Mouse (Mus musculus) midbrain, embryonic 15.5 days (tissue): ENCODE results near the gene Klc2. TPM values are rescaled to one million over a fixed set of nuclear protein-coding genes. Genes with fewer than 3 reads are reported as not detected.

ENCODE experiments used
- ATAC-seq: fragments of 200-750 bp; cut with Nextera tagmentation; replicated peaks from 2 replicates; pipeline ENCODE4 v1.8.0; 2017; ENCODE audit warnings: moderate TSS enrichment
- H3K27ac ChIP-seq: fragments of 300-500 bp; sonication (generic); 2 replicates; pipeline ENCODE4 v1.5.1; 2015; ENCODE audit warnings: mild to moderate bottlenecking, inconsistent platforms
- H3K27me3 ChIP-seq: fragments of 300-500 bp; sonication (generic); replicated peaks from 2 replicates; pipeline ENCODE4 v1.6.1; 2015; ENCODE audit warnings: inconsistent platforms
- H3K36me3 ChIP-seq: fragments of 300-500 bp; sonication (generic); replicated peaks from 2 replicates; pipeline ENCODE4 v1.6.1; 2015; ENCODE audit warnings: inconsistent platforms
- H3K4me1 ChIP-seq: fragments of 300-500 bp; sonication (generic); 2 replicates; pipeline ENCODE4 v1.6.1; 2015; ENCODE audit warnings: inconsistent platforms
- H3K4me2 ChIP-seq: fragments of 300-500 bp; sonication (generic); 2 replicates; pipeline ENCODE4 v1.6.1; 2015; ENCODE audit warnings: inconsistent platforms, mild to moderate bottlenecking, moderate library complexity
- H3K4me3 ChIP-seq: fragments of 300-500 bp; sonication (generic); 2 replicates; pipeline ENCODE4 v1.5.1; 2015; ENCODE audit warnings: mild to moderate bottlenecking, inconsistent platforms
- H3K9ac ChIP-seq: fragments of 300-500 bp; sonication (generic); 2 replicates; pipeline ENCODE4 v1.6.1; 2015; ENCODE audit warnings: mild to moderate bottlenecking, inconsistent platforms
- H3K9me3 ChIP-seq: fragments of 300-500 bp; sonication (generic); 2 replicates; pipeline ENCODE4 v1.6.1; 2016; ENCODE audit warnings: inconsistent platforms
- WGBS: fragments of 180-500 bp; shearing (Covaris S2); methylation state at CpG from one replicate; pipeline ENCODE4 v1.1.7; 2015; ENCODE audit warnings: mixed read lengths; 5-methylcytosine and 5-hydroxymethylcytosine counted together
- polyA plus RNA-seq: library from polyadenylated mRNA; unstranded; fragments of >200 nt; fragmentation: Nextera tagmentation; extraction: Ambion mirVana; gene quantifications from 2 replicates; pipeline ENCODE4 v1.2.1, GENCODE M21; 2015

Klc2 gene
- polyA plus RNA-seq, 1 experiment from 2014 or later, result 76.8 TPM

- Histone ChIP-seq H3K9me3 (no peaks in the 10 kb centered on the region), H3K27me3 (peaks cover 26% of the 10 kb centered on the region), H3K36me3 (no peaks in the 10 kb centered on the region), H3K9ac (peak overlapping the region; percentile 46), H3K27ac (no peak overlapping the region), H3K4me2 (peak overlapping the region; percentile 73), H3K4me1 (peaks cover 42% of the 10 kb centered on the region), H3K4me3 (peak overlapping the region; percentile 37)
- 34% methylated on average over 21 of the region's 21 CpGs for WGBS
- ATAC-seq, result no peak
Observed at GRCm38 (mm10) chr19:5068570-5069234, 49.7 kb downstream of the Klc2 start.

- Histone ChIP-seq H3K4me2 (peak within 1 kb of the TSS; percentile 73), H3K9ac (peak within 1 kb of the TSS; percentile 46), H3K4me3 (peak within 1 kb of the TSS; percentile 37), H3K27ac (no peak within 1 kb of the TSS), H3K9me3 (no peaks in the 10 kb centered on the region), H3K4me1 (peaks cover 42% of the 10 kb centered on the region), H3K36me3 (no peaks in the 10 kb centered on the region), H3K27me3 (peaks cover 26% of the 10 kb centered on the region)
- under 1% methylated on average over 52 of the region's 56 CpGs for WGBS
- ATAC-seq, result 0 out of 2 replicates have a peak, but pooled peaks have one; percentile 19
Observed at GRCm38 (mm10) chr19:5067867-5068569, 50.3 kb downstream of the Klc2 start, which contains the start of gene Cd248. Gene Cd248, plus strand, starts transcription at chr19:5068078.

GRCm38 (mm10) chr19:5067040-5067799 is 51.1 kb downstream of the Klc2 start:
- no peak overlapping the region for H3K27ac ChIP-seq
- H3K27me3 ChIP-seq, result peaks cover 26% of the 10 kb centered on the region
- 0 out of 2 replicates have a peak overlapping the region, but pooled peaks have one; percentile 37 for H3K4me3 ChIP-seq
- peaks cover 34% of the 10 kb centered on the region for H3K4me1 ChIP-seq
- no peak for ATAC-seq
- H3K9me3 ChIP-seq, result no peaks in the 10 kb centered on the region
- no peak overlapping the region for H3K9ac ChIP-seq
- H3K4me2 ChIP-seq, result peak overlapping the region; percentile 73
- H3K36me3 ChIP-seq, result no peaks in the 10 kb centered on the region
- 14% methylated on average over 15 of the region's 15 CpGs for WGBS

GRCm38 (mm10) chr19:5065104-5065503 is 53.3 kb downstream of the Klc2 start:
- Histone ChIP-seq H3K4me2 (no peak overlapping the region), H3K4me1 (peaks cover 24% of the 10 kb centered on the region), H3K9me3 (no peaks in the 10 kb centered on the region), H3K4me3 (no peak overlapping the region), H3K27me3 (peaks cover 26% of the 10 kb centered on the region), H3K36me3 (no peaks in the 10 kb centered on the region), H3K9ac (no peak overlapping the region), H3K27ac (no peak overlapping the region)
- no peak for ATAC-seq
- 66% methylated on average over 7 of the region's 7 CpGs for WGBS

GRCm38 (mm10) chr19:5062446-5062845 is 55.9 kb downstream of the Klc2 start:
- H3K4me3 ChIP-seq, result no peak overlapping the region
- H3K9me3 ChIP-seq, result no peaks in the 10 kb centered on the region
- ATAC-seq, result no peak
- no peak overlapping the region for H3K9ac ChIP-seq
- no peak overlapping the region for H3K4me2 ChIP-seq
- 81% methylated on average over 6 of the region's 6 CpGs for WGBS
- H3K27me3 ChIP-seq, result peaks cover 11% of the 10 kb centered on the region
- H3K27ac ChIP-seq, result no peak overlapping the region
- H3K36me3 ChIP-seq, result no peaks in the 10 kb centered on the region
- H3K4me1 ChIP-seq, result peaks cover 15% of the 10 kb centered on the region; the same call in 1 of the 2 replicates

- no peak overlapping the region for H3K9ac ChIP-seq
- no peak overlapping the region for H3K4me2 ChIP-seq
- no peaks in the 10 kb centered on the region for H3K36me3 ChIP-seq
- ATAC-seq, result no peak
- no peaks in the 10 kb centered on the region for H3K9me3 ChIP-seq
- peaks cover 8% of the 10 kb centered on the region for H3K27me3 ChIP-seq
- no peak overlapping the region for H3K27ac ChIP-seq
- H3K4me3 ChIP-seq, result no peak overlapping the region
- WGBS, result 88% methylated on average over 5 of the region's 5 CpGs
- peaks cover 11% of the 10 kb centered on the region; the same call in 1 of the 2 replicates for H3K4me1 ChIP-seq
Observed at GRCm38 (mm10) chr19:5062041-5062440, 56.3 kb downstream of the Klc2 start.

GRCm38 (mm10) chr19:5060365-5061330 is 57.7 kb downstream of the Klc2 start:
- Histone ChIP-seq H3K27ac (no peak overlapping the region), H3K4me1 (peaks cover 11% of the 10 kb centered on the region; the same call in 1 of the 2 replicates), H3K27me3 (0 out of 2 replicates have a peak, but pooled peaks cover 5% of the 10 kb centered on the region), H3K9ac (no peak overlapping the region), H3K9me3 (no peaks in the 10 kb centered on the region), H3K4me2 (no peak overlapping the region), H3K4me3 (no peak overlapping the region), H3K36me3 (no peaks in the 10 kb centered on the region)
- no peak for ATAC-seq
- WGBS, result 42% methylated on average over 5 of the region's 5 CpGs

GRCm38 (mm10) chr19:5058801-5059771 is 59.3 kb downstream of the Klc2 start:
- Histone ChIP-seq H3K9ac (no peak overlapping the region), H3K9me3 (no peaks in the 10 kb centered on the region), H3K4me3 (no peak overlapping the region), H3K27ac (no peak overlapping the region), H3K4me2 (no peak overlapping the region), H3K4me1 (peaks cover 11% of the 10 kb centered on the region; the same call in 1 of the 2 replicates), H3K36me3 (no peaks in the 10 kb centered on the region), H3K27me3 (0 out of 2 replicates have a peak, but pooled peaks cover 5% of the 10 kb centered on the region)
- 16% methylated on average over 10 of the region's 10 CpGs for WGBS
- ATAC-seq, result 0 out of 2 replicates have a peak, but pooled peaks have one; percentile 18

GRCm38 (mm10) chr19:5057876-5058775 is 60.2 kb downstream of the Klc2 start:
- Histone ChIP-seq H3K4me3 (no peak overlapping the region), H3K9me3 (no peaks in the 10 kb centered on the region), H3K36me3 (no peaks in the 10 kb centered on the region), H3K27ac (no peak overlapping the region), H3K27me3 (peaks cover 12% of the 10 kb centered on the region), H3K4me1 (peaks cover 11% of the 10 kb centered on the region; the same call in 1 of the 2 replicates), H3K9ac (no peak overlapping the region), H3K4me2 (no peak overlapping the region)
- 25% methylated on average over 16 of the region's 16 CpGs for WGBS
- no peak for ATAC-seq
